Comparison of ENCODE assay signal across 15 mouse cellular contexts in the genomic region with DNA sequence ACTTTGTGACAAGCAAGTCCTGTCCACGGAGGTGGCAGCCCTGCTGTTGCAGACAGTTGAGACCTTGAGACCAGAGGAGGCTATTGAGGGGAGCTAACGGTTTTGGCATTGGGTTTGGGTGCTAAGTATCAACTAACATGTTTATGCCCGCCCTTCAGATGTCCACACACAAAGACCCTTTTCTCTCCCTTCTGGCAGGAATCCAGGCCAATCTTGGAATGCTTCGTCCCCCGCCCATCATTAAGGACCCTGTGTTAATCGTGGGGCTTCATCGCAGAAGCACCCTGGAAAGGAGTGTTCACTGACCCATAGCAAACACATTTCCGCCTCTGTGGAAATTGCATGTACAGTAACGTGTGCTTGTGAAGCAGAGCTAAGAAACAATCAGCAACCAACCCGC.
DNase-seq lines count a peak whose midpoint lies in the region; ATAC-seq and TF ChIP-seq lines count a peak whose summit lies in the region.
"Had no signal": no experiment of that assay in that cellular context is flagged by ENCODE, and none has a peak within 500 bp of the region (broad histone marks: within the 10 kb centered on the region; RNA-seq: fewer than 3 reads in every experiment).

No protein-coding gene starts in this region.

- no peaks in the 10 kb centered on the region for H3K36me3 ChIP-seq in embryonic facial prominence, embryonic 13.5 days
- H3K36me3 ChIP-seq in hindbrain, embryonic 12.5 days: no peaks in the 10 kb centered on the region
- no peaks in the 10 kb centered on the region for H3K36me3 ChIP-seq in midbrain, postnatal 0 days (ENCODE audit: insufficient read depth, low read length)
- no peaks in the 10 kb centered on the region for H3K36me3 ChIP-seq in kidney, embryonic 14.5 days (ENCODE audit: control insufficient read depth, insufficient read depth, low read length)

- peak; percentile 56; the same call in 1 of the 2 replicates for ATAC-seq in embryonic facial prominence, embryonic 13.5 days (ENCODE audit: insufficient number of reproducible peaks, insufficient read depth, low FRiP score, low TSS enrichment, low read depth)
- peak; percentile 83 for ATAC-seq in hindbrain, embryonic 12.5 days (ENCODE audit: low FRiP score)
- ATAC-seq in midbrain, postnatal 0 days (ENCODE audit: low FRiP score): no peak
- ATAC-seq in activated CD4-positive, CD25-positive, alpha-beta regulatory T cell, adult 4 months: no peak
- no peak for ATAC-seq in kidney, embryonic 14.5 days (ENCODE audit: low FRiP score, low TSS enrichment)
- ATAC-seq: CD4-positive, CD25-positive, alpha-beta regulatory T cell, adult 4 months; Patski had no signal

- H3K9ac ChIP-seq in embryonic facial prominence, embryonic 13.5 days: no peak overlapping the region
- no peak overlapping the region for H3K9ac ChIP-seq in hindbrain, embryonic 12.5 days
- no peak overlapping the region for H3K9ac ChIP-seq in midbrain, postnatal 0 days (replicated peaks; ENCODE audit: low read length, poor library complexity, severe bottlenecking)
- no peak overlapping the region for H3K9ac ChIP-seq in kidney, embryonic 14.5 days (ENCODE audit: low read depth, low read length)

- DNase-seq in left cerebral cortex, postnatal 14 days (ENCODE audit: low spot score in 2 of 2): peak; percentile 4 to 13
- no peak for DNase-seq in left cerebral cortex, adult 2 months (ENCODE audit: extremely low spot score in 1 of 2, low spot score in 2 of 2)
- DNase-seq in midbrain, postnatal 0 days (ENCODE audit: low spot score): peak; percentile 76
- DNase-seq in gastrocnemius, adult 8-10 months (ENCODE audit: low spot score in 2 of 2): no peak
- DNase-seq: adrenal gland, postnatal 25 days; cerebellum, adult 9-10 months; gastrocnemius, postnatal 36 days; kidney, postnatal 14 days had no signal

- peaks cover 10% of the 10 kb centered on the region; the same call in 1 of the 2 replicates for H3K4me1 ChIP-seq in embryonic facial prominence, embryonic 13.5 days
- peaks cover 10% of the 10 kb centered on the region; the same call in 1 of the 2 replicates for H3K4me1 ChIP-seq in hindbrain, embryonic 12.5 days
- no peaks in the 10 kb centered on the region for H3K4me1 ChIP-seq in midbrain, postnatal 0 days (ENCODE audit: insufficient read depth, low read length)
- no peaks in the 10 kb centered on the region for H3K4me1 ChIP-seq in kidney, embryonic 14.5 days (ENCODE audit: control insufficient read depth, insufficient read depth, low read length)

- no peak for TF ChIP-seq CTCF in left cerebral cortex, adult 2 months (IDR thresholded peaks at IDR 0.05)
- no peak for TF ChIP-seq CTCF in midbrain, postnatal 0 days (IDR thresholded peaks at IDR 0.05)

- intact Hi-C loops in left cerebral cortex, postnatal 14 days (cut with DNase I): no loop called here
- intact Hi-C loops in left cerebral cortex, adult 2 months (cut with DNase I): no loop called here

- no peaks in the 10 kb centered on the region for H3K9me3 ChIP-seq in embryonic facial prominence, embryonic 13.5 days
- no peaks in the 10 kb centered on the region for H3K9me3 ChIP-seq in hindbrain, embryonic 12.5 days (replicated peaks)
- no peaks in the 10 kb centered on the region for H3K9me3 ChIP-seq in midbrain, postnatal 0 days (ENCODE audit: low read length)
- no peaks in the 10 kb centered on the region for H3K9me3 ChIP-seq in kidney, embryonic 14.5 days (ENCODE audit: control insufficient read depth, low read length)

- no peak overlapping the region for H3K4me3 ChIP-seq in left cerebral cortex, adult 2 months
- H3K4me3 ChIP-seq in embryonic facial prominence, embryonic 13.5 days: no peak overlapping the region
- H3K4me3 ChIP-seq in hindbrain, embryonic 12.5 days: no peak overlapping the region
- no peak overlapping the region for H3K4me3 ChIP-seq in midbrain, postnatal 0 days (ENCODE audit: low read depth, low read length)
- no peak overlapping the region for H3K4me3 ChIP-seq in kidney, embryonic 14.5 days (ENCODE audit: low read length)
- H3K4me3 ChIP-seq: erythroblast, embryonic 14.5 days had no signal

- no peak overlapping the region for H3K27ac ChIP-seq in left cerebral cortex, adult 2 months
- H3K27ac ChIP-seq in embryonic facial prominence, embryonic 13.5 days: no peak overlapping the region
- H3K27ac ChIP-seq in hindbrain, embryonic 12.5 days: 0 out of 2 replicates have a peak overlapping the region, but pooled peaks have one; percentile 30
- no peak overlapping the region for H3K27ac ChIP-seq in midbrain, postnatal 0 days (ENCODE audit: low read depth, low read length)
- H3K27ac ChIP-seq in kidney, embryonic 14.5 days (ENCODE audit: low read depth, low read length): no peak overlapping the region

- 45% methylated on average over 10 of the region's 10 CpGs for WGBS in embryonic facial prominence, embryonic 13.5 days
- 27% methylated on average over 10 of the region's 10 CpGs for WGBS in hindbrain, embryonic 12.5 days
- 46% methylated on average over 10 of the region's 10 CpGs for WGBS in midbrain, postnatal 0 days
- WGBS in kidney, embryonic 14.5 days: 31% methylated on average over 10 of the region's 10 CpGs

- no peak overlapping the region for H3K4me2 ChIP-seq in embryonic facial prominence, embryonic 13.5 days
- H3K4me2 ChIP-seq in hindbrain, embryonic 12.5 days (replicated peaks): no peak overlapping the region
- no peak overlapping the region for H3K4me2 ChIP-seq in midbrain, postnatal 0 days (ENCODE audit: low read depth, low read length, poor library complexity, severe bottlenecking)
- H3K4me2 ChIP-seq in kidney, embryonic 14.5 days (replicated peaks; ENCODE audit: low read depth, low read length): no peak overlapping the region

- no peaks in the 10 kb centered on the region for H3K27me3 ChIP-seq in embryonic facial prominence, embryonic 13.5 days
- H3K27me3 ChIP-seq in hindbrain, embryonic 12.5 days: no peaks in the 10 kb centered on the region
- H3K27me3 ChIP-seq in midbrain, postnatal 0 days (ENCODE audit: insufficient read depth, low read length): no peaks in the 10 kb centered on the region
- no peaks in the 10 kb centered on the region for H3K27me3 ChIP-seq in kidney, embryonic 14.5 days (ENCODE audit: control insufficient read depth, insufficient read depth, low read length)
- H3K27me3 ChIP-seq: Patski had no signal

Comparison
In these comparisons a context has a peak if more than half of its experiments do, and no peak if none do; other contexts are left out.
1. DNase-seq: peak in left cerebral cortex, postnatal 14 days (2 of 2) and midbrain, postnatal 0 days (single experiment); none in left cerebral cortex, adult 2 months (0 of 2) and gastrocnemius, adult 8-10 months (0 of 2).
2. ATAC-seq: peak in embryonic facial prominence, embryonic 13.5 days (single experiment) and hindbrain, embryonic 12.5 days (single experiment); none in midbrain, postnatal 0 days (single experiment), activated CD4-positive, CD25-positive, alpha-beta regulatory T cell, adult 4 months (single experiment) and kidney, embryonic 14.5 days (single experiment).